Mouse (Mus musculus): ENCODE measurements at regions not wholly inside any gene's neighbourhood (a gene's known extent, or its start where the extent isn't known, plus 50 kb on each side); places are given as distances from the start of the nearest gene placed in this dataset.
"Not testable (repeated sequence)": the region's sequence is repeated elsewhere in the genome, so short reads cannot be mapped to it uniquely, and the experiment has no call there.

DNA sequence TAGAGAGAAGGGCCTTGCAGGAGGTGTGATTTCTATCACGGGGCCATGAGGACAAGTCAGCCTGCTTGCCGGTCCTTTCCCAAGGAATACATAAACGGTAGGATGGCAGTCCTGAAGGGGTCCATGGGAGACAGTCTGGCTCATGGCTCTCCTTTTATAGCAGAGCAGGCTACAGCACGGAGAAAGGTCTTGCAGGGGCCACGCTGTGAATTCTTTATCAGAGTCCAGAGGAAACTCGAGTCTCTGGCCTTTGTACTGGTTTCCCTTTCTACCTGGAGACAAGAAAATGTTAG, 1984.0 kb downstream of the 4930444P10Rik start:
- Histone ChIP-seq H3K9me3 (no peaks in the 10 kb centered on the region), H3K36me3 (no peaks in the 10 kb centered on the region), H3K27ac (replicated peaks) (0 out of 2 replicates have a peak overlapping the region, but pooled peaks have one; percentile 36), H3K4me2 (no peak overlapping the region), H3K4me1 (replicated peaks) (peaks cover 6% of the 10 kb centered on the region; the same call in 1 of the 2 replicates), H3K9ac (no peak overlapping the region), H3K27me3 (no peaks in the 10 kb centered on the region), H3K4me3 (no peak overlapping the region)
- 29% methylated on average over 6 of the region's 6 CpGs for WGBS
- ATAC-seq (ENCODE audit: low FRiP score, low read depth), result peak; percentile 65

DNA sequence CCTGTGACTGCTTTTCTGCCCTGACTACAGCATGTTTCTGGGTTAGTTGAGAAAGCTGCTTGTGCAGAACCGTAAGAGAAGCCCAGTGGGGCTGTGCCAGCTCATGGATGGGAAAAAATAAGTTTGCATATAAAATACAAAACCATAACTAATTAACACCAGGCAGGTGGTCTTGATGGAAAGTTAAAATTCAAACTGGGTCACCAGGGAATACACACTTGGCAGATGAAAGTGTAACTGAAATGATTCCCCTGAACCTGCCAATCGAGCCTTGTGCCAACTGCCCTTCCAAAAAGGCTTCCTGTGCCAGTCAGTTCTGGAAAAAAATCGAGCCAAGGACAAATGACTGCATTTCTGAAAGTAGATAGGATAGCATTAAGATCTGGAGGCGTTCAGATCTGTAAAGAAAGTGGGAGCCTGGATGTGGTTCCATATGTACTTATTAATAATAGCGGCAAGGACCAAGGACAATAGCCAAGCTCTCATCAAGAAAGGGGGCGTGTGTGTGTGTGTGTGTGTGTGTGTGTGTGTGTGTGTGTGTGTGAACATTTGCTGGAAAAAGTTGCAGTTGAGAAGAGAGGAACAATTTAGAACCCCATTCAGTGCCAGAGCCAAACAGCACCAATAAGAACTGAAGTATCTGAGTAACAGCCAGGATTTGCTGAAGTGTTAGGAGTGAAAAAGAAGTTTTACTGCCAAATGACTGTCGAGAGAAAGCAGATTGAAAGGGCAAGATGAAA, 1984.5 kb downstream of the 4930444P10Rik start:
- H3K27me3 ChIP-seq, result no peaks in the 10 kb centered on the region
- no peaks in the 10 kb centered on the region for H3K36me3 ChIP-seq
- 51% methylated on average over 7 of the region's 7 CpGs for WGBS
- ATAC-seq (ENCODE audit: low FRiP score, low read depth), result peak; percentile 83
- H3K4me2 ChIP-seq, result no peak overlapping the region
- no peak overlapping the region for H3K9ac ChIP-seq
- peaks cover 6% of the 10 kb centered on the region; the same call in 1 of the 2 replicates for H3K4me1 ChIP-seq (replicated peaks)
- peak overlapping the region; percentile 36; the same call in 1 of the 2 replicates for H3K27ac ChIP-seq (replicated peaks)
- no peaks in the 10 kb centered on the region for H3K9me3 ChIP-seq
- no peak overlapping the region for H3K4me3 ChIP-seq

DNA sequence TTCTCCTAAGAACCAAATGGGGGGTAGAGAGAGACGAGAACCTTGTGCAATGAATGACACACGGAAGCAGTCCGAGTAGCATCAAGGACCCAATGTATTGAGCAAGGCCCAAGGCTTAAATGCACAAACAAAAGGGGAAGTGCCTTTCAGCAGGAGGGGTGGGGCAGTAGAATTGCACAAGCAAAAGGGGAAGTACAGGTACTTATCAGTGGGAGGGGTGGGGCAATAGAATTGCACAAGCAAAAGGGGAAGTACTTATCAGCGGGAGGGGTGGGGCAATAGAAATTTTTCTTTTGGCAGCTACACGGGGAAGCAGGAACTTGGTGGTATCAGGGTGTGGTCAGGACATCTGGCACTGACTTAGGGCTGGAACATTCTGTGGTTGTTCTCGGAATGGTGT, 1987.6 kb downstream of the 4930444P10Rik start:
- H3K9me3 ChIP-seq; H3K9ac ChIP-seq; H3K4me1 ChIP-seq (replicated peaks); H3K4me3 ChIP-seq; H3K27me3 ChIP-seq; H3K27ac ChIP-seq (replicated peaks); H3K36me3 ChIP-seq; ATAC-seq (ENCODE audit: low FRiP score, low read depth); H3K4me2 ChIP-seq: not testable (repeated sequence)
- whole genome bisulfite sequencing, result 95% methylated on average over 6 of the region's 6 CpGs

DNA sequence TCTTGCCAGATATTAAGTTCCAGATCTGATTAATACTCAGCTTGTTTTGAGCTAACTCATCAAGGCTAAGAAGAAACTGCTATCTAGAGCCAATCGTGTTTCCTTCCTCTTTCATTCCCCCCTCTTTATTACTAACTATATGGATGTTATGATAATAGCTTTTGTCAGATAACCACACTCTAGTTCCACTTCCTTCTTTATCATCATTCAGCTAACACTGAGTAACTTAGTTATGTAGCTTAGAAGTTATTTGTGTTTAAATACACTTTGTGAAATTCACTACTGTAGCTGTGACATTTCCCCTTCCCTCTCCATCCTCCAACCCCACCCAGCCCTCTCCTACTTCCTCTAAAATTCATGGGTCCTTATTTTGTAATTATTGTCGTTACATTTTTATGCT, 1988.6 kb downstream of the 4930444P10Rik start:
- H3K36me3 ChIP-seq, result no peaks in the 10 kb centered on the region
- WGBS, result 89% methylated on average over 2 of the region's 2 CpGs
- H3K4me1 ChIP-seq (replicated peaks), result peaks cover 6% of the 10 kb centered on the region; the same call in 1 of the 2 replicates
- no peak for ATAC-seq (ENCODE audit: low FRiP score, low read depth)
- H3K4me3 ChIP-seq, result no peak overlapping the region
- no peak overlapping the region for H3K9ac ChIP-seq
- no peak overlapping the region for H3K4me2 ChIP-seq
- H3K27ac ChIP-seq (replicated peaks), result no peak overlapping the region
- no peaks in the 10 kb centered on the region for H3K9me3 ChIP-seq
- H3K27me3 ChIP-seq, result no peaks in the 10 kb centered on the region

DNA sequence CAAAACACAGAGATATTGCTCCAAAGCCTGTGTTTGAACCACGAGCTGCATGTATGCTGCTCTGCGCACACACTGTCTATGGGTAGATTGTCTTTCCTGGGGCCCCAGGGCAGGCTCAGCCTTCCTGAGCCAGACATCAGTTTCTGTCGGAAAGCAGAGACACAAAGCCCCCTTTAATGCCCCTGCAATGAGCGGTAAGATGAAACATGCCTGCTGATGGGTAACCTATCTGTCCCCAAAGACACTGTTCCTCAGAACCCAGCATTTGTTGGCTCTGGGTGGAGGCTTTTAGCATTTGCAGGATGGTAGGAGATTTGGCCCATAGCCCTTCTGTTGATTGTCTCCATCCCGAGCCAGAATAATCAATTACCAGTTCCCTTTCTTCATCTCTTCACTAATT, 1994.1 kb downstream of the 4930444P10Rik start:
- H3K27ac ChIP-seq (replicated peaks), result no peak overlapping the region
- no peaks in the 10 kb centered on the region for H3K27me3 ChIP-seq
- H3K4me1 ChIP-seq (replicated peaks), result no peaks in the 10 kb centered on the region
- no peak for ATAC-seq (ENCODE audit: low FRiP score, low read depth)
- no peak overlapping the region for H3K9ac ChIP-seq
- H3K4me3 ChIP-seq, result no peak overlapping the region
- H3K36me3 ChIP-seq, result no peaks in the 10 kb centered on the region
- 49% methylated on average over 5 of the region's 5 CpGs for WGBS
- no peak overlapping the region for H3K4me2 ChIP-seq
- H3K9me3 ChIP-seq, result no peaks in the 10 kb centered on the region

DNA sequence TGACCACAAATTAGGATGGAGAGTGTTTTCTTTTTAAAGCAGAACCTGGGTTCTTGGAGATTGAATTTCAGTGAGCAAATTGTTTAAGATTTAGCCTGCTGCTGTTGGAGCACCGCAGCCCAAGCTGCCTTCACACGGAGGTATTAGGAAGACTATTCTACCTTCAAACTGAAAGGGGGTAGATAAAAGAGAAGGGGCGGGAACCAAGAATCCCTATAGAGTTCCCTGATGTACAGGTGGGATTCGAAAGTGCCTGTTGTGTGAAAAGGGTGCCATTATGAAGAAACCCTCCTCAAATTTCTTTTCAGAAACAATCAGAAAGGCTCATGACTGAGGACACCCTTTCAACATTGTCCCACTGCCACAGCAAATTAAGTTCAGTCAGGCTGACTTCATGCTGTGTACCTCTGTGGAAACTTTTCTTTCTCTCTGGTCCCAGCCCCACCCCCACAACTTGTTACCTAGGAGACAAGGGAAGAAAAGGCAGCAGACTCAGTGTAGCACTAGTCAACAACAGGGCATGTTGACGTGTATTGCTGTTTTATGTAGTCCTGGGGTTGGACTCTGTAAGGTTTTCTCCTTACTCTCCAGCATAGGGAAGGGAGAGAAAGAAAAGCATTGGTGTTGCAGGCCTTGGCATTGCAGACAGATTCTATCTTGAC, 1995.4 kb downstream of the 4930444P10Rik start:
- ATAC-seq (ENCODE audit: low FRiP score, low read depth), result peak; percentile 61; the same call in 1 of the 2 replicates
- 10% methylated on average over 5 of the region's 5 CpGs for WGBS

DNA sequence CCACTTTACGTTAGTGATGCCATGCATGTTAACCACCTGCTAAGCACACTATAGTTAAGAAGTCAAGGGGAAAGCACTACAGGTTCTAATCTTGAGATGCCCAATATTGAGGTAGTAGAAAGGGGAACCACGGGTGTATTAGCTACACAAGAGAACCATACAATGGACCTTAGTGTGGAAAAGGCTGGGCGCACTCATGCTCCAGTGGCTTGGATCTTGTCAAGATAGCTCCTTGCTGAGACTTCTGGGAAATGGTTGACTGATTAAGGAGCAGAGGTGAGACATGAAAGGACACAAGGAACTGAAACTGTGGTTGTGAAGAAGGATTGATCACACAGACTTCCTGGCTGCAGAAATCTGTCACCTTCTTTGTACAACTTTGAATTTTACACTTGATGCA, 2028.3 kb downstream of the 4930444P10Rik start:
- 85% methylated on average over 3 of the region's 3 CpGs for WGBS
- Histone ChIP-seq H3K9ac (no peak overlapping the region), H3K9me3 (no peaks in the 10 kb centered on the region), H3K27me3 (no peaks in the 10 kb centered on the region), H3K4me2 (no peak overlapping the region), H3K4me3 (no peak overlapping the region), H3K4me1 (replicated peaks) (no peaks in the 10 kb centered on the region), H3K36me3 (no peaks in the 10 kb centered on the region), H3K27ac (replicated peaks) (no peak overlapping the region)
- no peak for ATAC-seq (ENCODE audit: low FRiP score, low read depth)

More for the DNA sequence above, 1995.4 kb downstream of the 4930444P10Rik start:
- Histone ChIP-seq H3K4me3 (no peak overlapping the region), H3K4me2 (no peak overlapping the region), H3K4me1 (replicated peaks) (no peaks in the 10 kb centered on the region), H3K36me3 (no peaks in the 10 kb centered on the region), H3K9me3 (no peaks in the 10 kb centered on the region), H3K9ac (no peak overlapping the region), H3K27ac (replicated peaks) (no peak overlapping the region), H3K27me3 (no peaks in the 10 kb centered on the region)

DNA sequence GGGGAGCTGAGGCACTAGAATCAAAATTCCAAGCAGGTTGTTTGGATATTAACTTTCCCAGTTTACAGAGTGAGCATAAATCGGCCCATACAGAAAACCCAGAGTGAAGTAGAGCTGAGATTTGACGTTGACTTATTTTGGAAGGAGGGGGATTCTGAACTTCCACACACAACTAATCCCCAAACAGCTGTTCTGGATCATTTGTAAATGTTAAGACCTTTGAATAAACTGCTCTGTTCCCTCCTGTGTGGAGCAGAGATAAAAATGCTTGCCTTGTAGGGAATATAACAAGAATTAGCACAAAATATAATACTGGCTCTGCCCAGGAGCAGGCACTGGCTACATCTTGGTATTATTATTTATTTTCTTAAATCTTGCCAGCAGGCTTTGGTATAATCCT, 2057.0 kb downstream of the 4930444P10Rik start:
- Histone ChIP-seq H3K4me2 (no peak overlapping the region), H3K4me3 (no peak overlapping the region), H3K36me3 (no peaks in the 10 kb centered on the region), H3K9ac (no peak overlapping the region), H3K27me3 (no peaks in the 10 kb centered on the region), H3K4me1 (replicated peaks) (no peaks in the 10 kb centered on the region), H3K9me3 (no peaks in the 10 kb centered on the region), H3K27ac (replicated peaks) (no peak overlapping the region)
- 70% methylated on average over 2 of the region's 2 CpGs for WGBS
- no peak for ATAC-seq (ENCODE audit: low FRiP score, low read depth)

DNA sequence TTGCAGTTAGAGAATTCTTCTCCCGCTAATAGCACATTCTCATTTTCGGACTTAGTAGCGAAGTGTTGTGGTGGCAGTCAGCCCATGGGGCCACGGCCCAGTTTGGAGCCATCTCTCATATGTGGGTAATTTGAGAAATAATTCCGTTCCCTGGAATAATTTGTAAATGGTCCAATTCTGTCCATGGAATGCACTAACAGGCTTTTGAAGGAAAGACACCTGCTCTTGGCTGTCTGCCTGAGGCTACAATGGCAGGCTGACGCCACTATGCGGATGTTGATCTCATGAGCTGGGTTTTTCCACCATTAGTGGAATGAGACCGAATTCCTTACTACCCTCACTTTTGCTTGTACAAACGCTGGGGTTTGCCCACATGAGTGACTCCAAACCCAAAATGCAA, 2081.6 kb downstream of the 4930444P10Rik start:
- Histone ChIP-seq H3K4me1 (replicated peaks) (no peaks in the 10 kb centered on the region), H3K9me3 (no peaks in the 10 kb centered on the region), H3K36me3 (no peaks in the 10 kb centered on the region), H3K9ac (no peak overlapping the region), H3K4me3 (no peak overlapping the region), H3K27ac (replicated peaks) (no peak overlapping the region), H3K4me2 (no peak overlapping the region), H3K27me3 (no peaks in the 10 kb centered on the region)
- ATAC-seq (ENCODE audit: low FRiP score, low read depth), result no peak
- 79% methylated on average over 9 of the region's 9 CpGs for WGBS

DNA sequence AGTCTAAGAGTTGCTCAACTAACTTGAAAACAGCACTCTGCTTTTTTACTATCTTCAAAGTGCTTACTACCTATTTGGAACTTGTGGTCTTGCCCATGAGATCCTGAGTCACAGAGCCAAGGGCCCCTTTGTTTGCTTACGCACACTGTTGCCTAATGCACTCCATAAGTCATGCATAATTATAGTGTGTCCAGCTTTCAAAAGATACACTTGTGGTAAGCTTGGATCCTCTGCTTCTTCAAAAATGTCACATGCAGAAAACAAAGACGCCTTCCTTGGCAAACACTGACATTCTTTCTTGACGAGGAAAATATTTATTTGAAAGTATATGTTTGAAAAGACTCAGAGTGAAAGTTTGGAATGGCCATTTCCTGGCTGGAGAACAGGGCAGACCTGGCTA, 2082.3 kb downstream of the 4930444P10Rik start:
- Histone ChIP-seq H3K4me2 (no peak overlapping the region), H3K9ac (no peak overlapping the region), H3K4me1 (replicated peaks) (no peaks in the 10 kb centered on the region), H3K36me3 (no peaks in the 10 kb centered on the region), H3K27ac (replicated peaks) (no peak overlapping the region), H3K4me3 (no peak overlapping the region), H3K9me3 (no peaks in the 10 kb centered on the region), H3K27me3 (no peaks in the 10 kb centered on the region)
- ATAC-seq (ENCODE audit: low FRiP score, low read depth), result no peak
- 81% methylated on average over 3 of the region's 3 CpGs for WGBS

DNA sequence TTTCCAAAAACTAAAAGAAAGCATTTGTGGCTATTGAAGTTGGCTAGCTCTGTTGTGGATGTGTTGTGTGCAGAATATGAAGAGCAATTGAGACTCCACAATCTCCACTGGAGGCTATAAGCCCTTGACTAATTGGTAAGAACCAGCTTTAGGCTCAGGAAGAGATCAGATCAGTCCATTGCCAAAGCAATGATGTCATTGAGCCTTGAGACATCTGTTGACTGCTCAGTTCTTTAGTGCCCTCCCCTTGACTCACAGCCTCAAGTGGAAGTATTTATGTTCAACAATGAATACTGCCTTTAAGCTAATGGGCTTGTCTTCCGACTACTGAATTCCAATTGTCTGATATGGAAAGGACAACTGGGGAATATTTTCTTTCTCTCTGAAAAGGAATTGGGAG, 2090.6 kb downstream of the 4930444P10Rik start:
- Histone ChIP-seq H3K27me3 (no peaks in the 10 kb centered on the region), H3K4me3 (no peak overlapping the region), H3K36me3 (no peaks in the 10 kb centered on the region), H3K4me1 (replicated peaks) (no peaks in the 10 kb centered on the region), H3K4me2 (no peak overlapping the region), H3K9me3 (no peaks in the 10 kb centered on the region), H3K27ac (replicated peaks) (no peak overlapping the region), H3K9ac (no peak overlapping the region)
- ATAC-seq (ENCODE audit: low FRiP score, low read depth), result no peak
- 78% methylated on average over 1 of the region's 1 CpGs for WGBS

DNA sequence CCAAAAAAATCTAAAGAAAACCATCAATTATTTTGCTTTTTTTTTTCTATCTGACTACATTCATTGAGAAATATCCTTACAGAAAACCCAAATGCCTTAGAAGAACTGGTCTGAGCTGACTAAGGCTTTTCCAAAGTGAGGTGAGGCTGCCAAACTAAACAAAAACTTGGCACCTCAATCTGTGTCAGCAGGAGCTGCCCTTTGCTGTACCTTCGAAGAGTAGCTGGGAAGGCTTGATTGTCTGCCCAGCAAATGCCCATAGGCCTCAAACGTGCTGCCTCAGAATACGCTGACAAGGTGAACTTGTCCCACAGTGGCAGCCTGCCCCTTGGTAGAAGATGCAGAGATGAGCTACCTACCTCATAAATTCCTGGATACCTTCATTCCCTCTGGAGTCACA, 2091.7 kb downstream of the 4930444P10Rik start:
- 50% methylated on average over 3 of the region's 3 CpGs for WGBS
- no peaks in the 10 kb centered on the region for H3K27me3 ChIP-seq
- H3K4me1 ChIP-seq (replicated peaks), result no peaks in the 10 kb centered on the region
- no peak overlapping the region for H3K27ac ChIP-seq (replicated peaks)
- no peaks in the 10 kb centered on the region for H3K36me3 ChIP-seq
- ATAC-seq (ENCODE audit: low FRiP score, low read depth), result no peak
- H3K9me3 ChIP-seq, result no peaks in the 10 kb centered on the region
- no peak overlapping the region for H3K4me3 ChIP-seq
- no peak overlapping the region for H3K4me2 ChIP-seq
- no peak overlapping the region for H3K9ac ChIP-seq

Measured in hindbrain, embryonic 15.5 days (tissue).